Mouse (Mus musculus) limb, embryonic 10.5 days (tissue): ENCODE results near the gene Ogfod1. TPM values are rescaled to one million over a fixed set of nuclear protein-coding genes. Genes with fewer than 3 reads are reported as not detected.

ENCODE experiments used
- DNase-seq: peaks from one replicate; pipeline ENCODE4 v3.0.0-alpha.2; 2017; ENCODE audit warnings: low spot score
- H3K27ac ChIP-seq: fragments of 300-500 bp; sonication (generic); 2 replicates; pipeline ENCODE4 v1.5.1; 2016; ENCODE audit warnings: mild to moderate bottlenecking
- H3K27me3 ChIP-seq: fragments of 300-500 bp; sonication (generic); 2 replicates; pipeline ENCODE4 v1.6.1; 2016; ENCODE audit warnings: low read depth, mild to moderate bottlenecking; ENCODE audit not compliant: poor library complexity, severe bottlenecking
- H3K36me3 ChIP-seq: fragments of 300-500 bp; sonication (generic); 2 replicates; pipeline ENCODE4 v1.6.1; 2016; ENCODE audit warnings: mild to moderate bottlenecking, moderate library complexity
- H3K4me1 ChIP-seq: fragments of 300-500 bp; sonication (generic); 2 replicates; pipeline ENCODE4 v1.6.1; 2016
- H3K4me3 ChIP-seq: fragments of 300-500 bp; sonication (generic); 2 replicates; pipeline ENCODE4 v1.5.1; 2016; ENCODE audit warnings: mild to moderate bottlenecking, moderate library complexity
- H3K9me3 ChIP-seq: fragments of 300-500 bp; sonication (generic); replicated peaks from 2 replicates; pipeline ENCODE4 v1.6.1; 2016; ENCODE audit warnings: mild to moderate bottlenecking
- WGBS: fragments of 180-500 bp; shearing (Covaris S2); methylation state at CpG from one replicate; pipeline ENCODE4 v1.1.7; 2016; 5-methylcytosine and 5-hydroxymethylcytosine counted together
- polyA plus RNA-seq: library from polyadenylated mRNA; unstranded; fragments of >200 nt; fragmentation: Nextera tagmentation; extraction: Ambion mirVana; gene quantifications from 2 replicates; pipeline ENCODE4 v1.2.1, GENCODE M21; 2016

The Ogfod1 gene
- polyA plus RNA-seq, 1 experiment from 2014 or later: 13.6 TPM

DNA sequence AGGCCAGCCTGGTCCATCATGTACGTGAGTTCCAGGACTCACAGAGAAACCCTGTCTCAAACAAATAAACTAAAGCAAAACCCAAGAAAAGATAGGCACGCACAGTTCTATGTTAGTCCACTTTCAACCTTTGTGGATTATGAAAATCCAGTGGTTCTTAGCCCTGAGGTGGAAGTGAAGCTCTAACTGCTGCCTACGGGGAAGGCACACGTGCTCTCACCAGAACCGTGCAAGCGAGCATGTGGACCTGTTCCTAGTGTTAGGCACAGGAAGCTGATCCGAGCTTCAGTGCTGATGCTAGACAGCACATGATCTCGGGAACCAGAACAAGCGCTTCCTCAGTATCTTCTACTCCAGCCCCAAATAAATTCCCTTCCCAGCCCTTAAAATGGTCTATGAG, 55.9 kb downstream of the Ogfod1 start:
- no peak for DNase-seq
- H3K36me3 ChIP-seq: no peaks in the 10 kb centered on the region
- peaks cover 6% of the 10 kb centered on the region for H3K4me1 ChIP-seq
- H3K27me3 ChIP-seq: no peaks in the 10 kb centered on the region
- no peak overlapping the region for H3K4me3 ChIP-seq
- H3K27ac ChIP-seq: no peak overlapping the region
- H3K9me3 ChIP-seq: no peaks in the 10 kb centered on the region
- WGBS: 90% methylated on average over 9 of the region's 9 CpGs

DNA sequence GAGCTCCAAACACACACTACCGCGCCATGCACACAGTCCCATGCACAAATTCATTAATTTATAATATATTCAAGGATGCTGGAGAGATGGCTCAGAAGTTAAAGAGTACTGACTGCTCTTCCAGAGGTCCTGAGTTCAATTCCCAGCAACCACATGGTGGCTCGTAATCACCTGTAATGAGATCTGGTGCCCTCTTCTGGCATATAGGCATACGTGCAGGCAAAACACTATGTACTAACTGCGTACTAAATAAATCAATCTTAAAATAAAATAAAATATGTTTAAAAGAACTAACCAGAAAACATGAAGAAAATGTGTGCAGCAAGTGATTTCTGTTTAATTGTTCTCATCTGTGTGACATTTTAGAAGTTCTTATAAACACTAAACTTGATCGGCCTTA, 57.3 kb downstream of the Ogfod1 start:
- no peaks in the 10 kb centered on the region for H3K27me3 ChIP-seq
- no peaks in the 10 kb centered on the region for H3K9me3 ChIP-seq
- no peaks in the 10 kb centered on the region for H3K36me3 ChIP-seq
- no peak for DNase-seq
- no peak overlapping the region for H3K4me3 ChIP-seq
- H3K27ac ChIP-seq: no peak overlapping the region
- H3K4me1 ChIP-seq: peaks cover 13% of the 10 kb centered on the region
- 80% methylated on average over 6 of the region's 6 CpGs for WGBS

DNA sequence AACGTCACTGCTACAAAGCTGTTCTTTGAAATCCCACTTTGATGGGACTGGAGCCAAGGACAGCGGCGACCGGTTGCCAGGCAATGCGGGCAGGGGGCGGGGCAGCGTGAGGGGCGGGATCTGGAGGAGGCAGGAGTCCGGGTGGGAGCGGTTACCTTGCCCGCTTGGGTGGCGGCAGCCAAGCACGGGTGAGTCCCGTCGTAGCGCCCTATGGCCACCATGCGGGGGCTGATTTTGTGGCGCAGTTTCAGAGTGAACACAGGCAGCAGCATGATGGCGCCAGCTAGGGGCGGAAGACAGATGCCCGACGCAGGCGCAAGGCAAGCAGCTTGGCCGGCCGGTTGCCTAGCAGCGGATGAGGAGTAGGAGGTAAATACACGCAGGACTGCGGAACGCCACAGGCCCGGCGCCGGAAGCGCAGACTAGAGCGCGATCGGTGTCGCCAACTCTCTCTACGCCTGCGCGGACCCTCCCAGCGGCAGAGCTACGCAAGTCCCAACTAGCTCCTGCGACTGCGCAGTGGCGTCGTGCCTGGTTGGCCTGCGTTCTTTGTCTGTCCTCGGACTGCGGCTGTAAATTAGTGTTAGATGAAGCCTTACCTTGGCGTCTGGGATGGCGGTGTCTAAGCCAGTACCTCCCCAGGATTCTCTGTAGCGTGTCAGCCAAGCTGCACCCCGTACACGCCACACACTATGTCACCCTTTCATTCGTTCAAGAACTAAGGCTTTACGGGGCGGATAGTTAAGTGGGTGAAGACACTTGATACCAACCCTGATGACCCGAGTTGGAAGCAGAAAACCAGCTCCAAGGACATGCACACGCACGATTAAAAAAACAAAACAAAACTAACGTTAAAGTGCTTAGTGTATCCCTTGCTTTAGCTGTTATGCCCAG, 61.3 kb downstream of the Ogfod1 start, which contains the start of gene Bbs2:
Bbs2 (minus strand) TSS at position 848 of the 894 bp plus-strand sequence.
- no peaks in the 10 kb centered on the region for H3K36me3 ChIP-seq
- peak within 1 kb of the TSS; percentile 95 for H3K27ac ChIP-seq
- H3K9me3 ChIP-seq: no peaks in the 10 kb centered on the region
- peak within 1 kb of the TSS; percentile 74 for H3K4me3 ChIP-seq
- H3K4me1 ChIP-seq: peaks cover 13% of the 10 kb centered on the region
- H3K27me3 ChIP-seq: peaks cover 6% of the 10 kb centered on the region; the same call in 1 of the 2 replicates
- peak; percentile 99 for DNase-seq
- WGBS: 2% methylated on average over 61 of the region's 61 CpGs

DNA sequence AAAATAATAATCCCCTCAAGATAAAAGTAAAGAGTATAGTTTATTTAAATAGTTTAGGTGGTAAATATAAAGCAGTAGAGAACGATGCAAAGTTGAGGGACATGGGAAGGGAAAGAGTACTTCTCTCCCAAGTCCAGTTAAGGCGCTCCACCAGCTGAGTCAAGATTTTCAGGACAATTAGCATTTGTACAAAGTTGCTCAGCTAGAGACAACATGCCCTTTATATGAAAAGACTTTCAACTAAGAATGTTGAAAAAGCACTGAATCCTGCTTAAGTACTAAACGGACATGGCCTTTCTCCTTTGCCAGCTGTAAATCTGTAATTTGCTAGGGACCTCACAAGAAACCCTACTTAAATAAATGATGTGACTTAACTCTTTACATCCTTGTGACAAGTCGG, 62.0 kb downstream of the Ogfod1 start:
- peak overlapping the region; percentile 74 for H3K4me3 ChIP-seq
- peaks cover 13% of the 10 kb centered on the region for H3K4me1 ChIP-seq
- peak overlapping the region; percentile 95 for H3K27ac ChIP-seq
- no peaks in the 10 kb centered on the region for H3K36me3 ChIP-seq
- no peak for DNase-seq
- WGBS: 59% methylated on average over 4 of the region's 4 CpGs
- peaks cover 6% of the 10 kb centered on the region; the same call in 1 of the 2 replicates for H3K27me3 ChIP-seq
- no peaks in the 10 kb centered on the region for H3K9me3 ChIP-seq

DNA sequence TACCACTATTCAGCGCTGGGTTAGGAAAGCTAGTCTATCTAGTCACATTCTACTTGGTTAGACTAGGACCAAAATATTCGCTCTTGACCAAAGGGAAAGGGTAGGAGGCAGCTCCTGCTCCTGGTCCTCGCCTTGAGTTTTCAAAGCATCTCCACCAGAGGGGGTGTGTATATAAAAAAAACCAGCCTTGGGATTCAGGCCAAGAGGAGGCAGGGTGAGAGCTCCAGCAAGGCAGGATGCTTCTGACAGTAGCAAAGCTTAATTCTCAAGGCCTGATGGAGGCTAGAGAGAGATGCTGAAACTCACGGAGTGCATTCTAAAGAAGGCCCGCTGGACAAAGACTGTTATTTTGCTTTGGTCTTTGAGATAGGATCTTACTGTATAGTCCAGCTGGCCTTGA, 67.1 kb downstream of the Ogfod1 start:
- 57% methylated on average over 5 of the region's 5 CpGs for WGBS
- Histone ChIP-seq H3K4me1 (no peaks in the 10 kb centered on the region), H3K36me3 (no peaks in the 10 kb centered on the region), H3K27ac (no peak overlapping the region), H3K9me3 (no peaks in the 10 kb centered on the region), H3K4me3 (no peak overlapping the region), H3K27me3 (peaks cover 6% of the 10 kb centered on the region; the same call in 1 of the 2 replicates)
- no peak for DNase-seq

DNA sequence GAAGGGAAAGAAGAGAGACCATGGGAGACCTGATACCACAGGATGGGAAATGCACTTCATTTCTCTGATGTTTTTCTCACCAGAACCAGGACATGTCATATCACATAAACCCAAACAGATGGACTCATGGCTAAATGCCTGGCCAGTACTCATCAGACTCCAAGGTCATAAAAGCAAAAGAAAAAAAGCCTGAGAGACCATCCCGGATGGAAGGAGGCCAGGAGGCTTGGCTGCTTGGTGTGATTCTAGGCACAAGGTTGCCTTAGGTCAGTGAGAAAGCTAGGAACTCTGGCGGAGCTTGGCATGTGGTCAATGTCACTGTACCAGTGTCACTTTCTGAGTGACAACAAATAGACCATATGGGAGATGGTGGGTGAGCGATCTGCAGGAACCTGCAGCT, 70.9 kb downstream of the Ogfod1 start:
- Histone ChIP-seq H3K36me3 (no peaks in the 10 kb centered on the region), H3K27ac (no peak overlapping the region), H3K9me3 (no peaks in the 10 kb centered on the region), H3K27me3 (no peaks in the 10 kb centered on the region), H3K4me1 (no peaks in the 10 kb centered on the region), H3K4me3 (no peak overlapping the region)
- DNase-seq: no peak
- 68% methylated on average over 3 of the region's 3 CpGs for WGBS

DNA sequence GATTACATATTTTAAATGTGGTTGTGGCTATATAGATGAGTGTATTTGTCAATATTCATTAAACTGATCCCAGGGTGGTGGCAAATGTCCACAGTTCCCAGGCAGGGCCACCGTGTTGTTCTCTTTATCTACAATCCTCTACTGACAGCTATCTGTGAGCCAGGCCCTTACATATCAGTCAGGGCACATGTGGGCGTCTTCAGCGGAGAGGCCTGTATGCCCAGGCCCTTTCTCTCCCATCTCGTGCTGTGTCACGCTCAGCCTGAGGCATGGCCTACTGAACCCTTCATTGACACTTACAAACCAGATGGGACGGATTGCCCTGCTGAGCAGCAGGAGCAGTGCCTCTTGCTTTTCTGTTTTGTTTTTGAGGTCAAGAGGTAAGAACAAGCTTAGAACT, 72.4 kb downstream of the Ogfod1 start:
- H3K36me3 ChIP-seq: no peaks in the 10 kb centered on the region
- H3K4me1 ChIP-seq: no peaks in the 10 kb centered on the region
- 74% methylated on average over 6 of the region's 6 CpGs for WGBS
- no peak overlapping the region for H3K27ac ChIP-seq
- no peak for DNase-seq
- H3K27me3 ChIP-seq: no peaks in the 10 kb centered on the region
- H3K4me3 ChIP-seq: no peak overlapping the region
- H3K9me3 ChIP-seq: no peaks in the 10 kb centered on the region

DNA sequence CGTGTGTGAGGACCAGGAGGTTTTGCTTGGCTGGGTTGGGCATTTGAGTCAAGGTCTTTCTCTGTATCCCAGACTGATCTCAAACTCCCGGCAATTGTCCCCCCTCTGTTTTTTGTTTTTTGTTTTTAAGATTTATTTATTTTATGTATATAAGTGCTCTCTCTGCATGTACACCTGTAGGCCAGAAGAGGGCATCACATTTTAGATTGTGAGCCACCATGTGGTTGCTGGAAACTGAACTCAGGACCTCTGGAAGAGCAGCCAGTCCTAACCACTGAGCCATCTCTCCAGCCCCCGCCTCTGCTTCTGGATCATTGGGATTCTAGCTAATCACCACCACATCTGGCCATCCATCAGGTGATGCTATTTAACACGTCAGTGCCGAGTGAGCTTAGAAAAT, 72.8 kb downstream of the Ogfod1 start:
- no peaks in the 10 kb centered on the region for H3K36me3 ChIP-seq
- no peak overlapping the region for H3K27ac ChIP-seq
- WGBS: 72% methylated on average over 5 of the region's 5 CpGs
- DNase-seq: no peak
- no peaks in the 10 kb centered on the region for H3K27me3 ChIP-seq
- H3K4me1 ChIP-seq: no peaks in the 10 kb centered on the region
- H3K4me3 ChIP-seq: no peak overlapping the region
- H3K9me3 ChIP-seq: no peaks in the 10 kb centered on the region

DNA sequence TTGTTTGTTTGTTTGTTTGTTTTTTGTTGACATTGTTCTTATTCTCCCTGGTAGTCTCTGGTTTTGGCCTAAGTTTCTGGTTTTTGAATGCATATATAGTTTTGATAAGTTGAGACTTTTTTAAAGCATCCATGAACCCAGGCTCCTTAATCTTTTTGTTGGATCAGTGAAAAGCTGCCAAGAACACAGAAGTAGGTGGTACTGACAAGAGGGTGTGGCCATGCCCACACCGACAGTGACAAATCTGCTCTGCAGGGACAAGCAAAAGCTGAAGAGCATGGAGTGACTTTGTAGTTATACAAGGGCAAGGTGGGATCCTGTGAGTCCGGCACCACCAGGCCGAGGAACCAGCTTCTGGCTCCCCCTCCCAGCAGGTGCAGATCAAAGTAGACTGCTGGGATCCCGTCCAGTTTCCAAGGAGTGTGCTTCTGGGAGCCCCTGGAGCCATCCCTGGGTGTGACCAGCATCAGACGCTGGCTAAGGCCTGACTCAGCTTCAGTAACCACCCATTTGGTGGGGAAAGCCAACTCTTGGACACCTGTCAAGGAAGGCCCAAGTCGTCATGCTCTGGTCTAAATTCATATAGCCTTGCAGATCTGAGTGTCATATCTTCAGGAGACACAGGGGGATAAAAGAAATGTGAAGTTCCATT, 73.7 kb downstream of the Ogfod1 start:
- WGBS: 54% methylated on average over 6 of the region's 6 CpGs
- Histone ChIP-seq H3K9me3 (no peaks in the 10 kb centered on the region), H3K4me3 (no peak overlapping the region), H3K4me1 (no peaks in the 10 kb centered on the region), H3K27ac (no peak overlapping the region), H3K27me3 (no peaks in the 10 kb centered on the region), H3K36me3 (no peaks in the 10 kb centered on the region)
- no peak for DNase-seq

DNA sequence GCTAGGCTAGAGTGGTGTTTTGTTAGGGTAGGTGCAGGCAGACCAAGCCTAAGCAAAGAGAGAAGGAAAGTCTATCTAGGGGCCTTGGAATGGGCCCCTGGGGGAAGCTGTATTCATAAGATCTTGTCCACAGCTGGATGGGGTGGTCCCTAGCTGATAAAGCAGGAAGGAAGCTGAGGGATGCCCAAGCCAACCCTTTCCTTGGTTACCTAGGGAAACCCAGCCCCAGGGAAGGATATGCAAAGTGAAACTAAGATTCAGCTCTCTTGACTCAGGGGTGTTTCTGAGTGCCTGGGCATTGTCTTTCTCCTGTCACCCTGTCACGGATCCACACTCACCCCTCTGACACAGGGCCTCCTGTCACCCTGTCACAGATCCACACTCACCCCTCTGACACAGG, 76.4 kb downstream of the Ogfod1 start:
- Histone ChIP-seq H3K9me3 (no peaks in the 10 kb centered on the region), H3K27ac (no peak overlapping the region), H3K4me3 (no peak overlapping the region), H3K27me3 (no peaks in the 10 kb centered on the region), H3K36me3 (no peaks in the 10 kb centered on the region), H3K4me1 (peaks cover under 1% of the 10 kb centered on the region)
- WGBS: 52% methylated on average over 1 of the region's 1 CpGs
- no peak for DNase-seq

DNA sequence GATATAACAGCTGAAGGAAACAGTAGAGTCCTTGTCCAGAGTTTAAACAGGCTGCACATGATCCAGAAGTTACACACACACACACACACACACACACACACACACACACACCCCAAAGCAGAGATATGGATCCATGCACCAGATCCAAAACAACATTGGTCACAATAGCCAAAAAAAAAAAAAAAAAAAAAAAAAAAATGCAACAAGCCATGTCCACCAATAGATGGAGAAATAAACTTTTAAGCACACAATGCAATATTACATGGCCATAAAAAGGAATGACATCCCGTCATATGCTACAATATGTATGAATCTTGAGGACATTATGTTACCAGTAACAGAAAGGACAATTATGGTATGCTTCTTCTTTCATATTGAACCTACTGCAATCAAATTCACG, 77.0 kb downstream of the Ogfod1 start:
- Histone ChIP-seq H3K4me3 (no peak overlapping the region), H3K36me3 (no peaks in the 10 kb centered on the region), H3K9me3 (no peaks in the 10 kb centered on the region), H3K27ac (no peak overlapping the region), H3K4me1 (peaks cover 6% of the 10 kb centered on the region), H3K27me3 (no peaks in the 10 kb centered on the region)
- 90% methylated on average over 2 of the region's 2 CpGs for WGBS
- DNase-seq: no peak
